Mouse (Mus musculus) liver, embryonic 14.5 days (tissue): ENCODE data around the gene Olfr1014.

Experiments used
- CTCF ChIP-seq: IDR thresholded peaks from 2 replicates; pipeline ENCODE4 v1.5.1; 2016; ENCODE audit warnings: antibody characterized with exemption, low read depth, control low read depth
- EP300 ChIP-seq: IDR thresholded peaks from 2 replicates; pipeline ENCODE4 v1.6.1; 2016; ENCODE audit warnings: antibody characterized with exemption, low read depth

GRCm38 (mm10) chr2:85804501-85804900, 32.0 kb downstream of the Olfr1014 start:
- TF ChIP-seq EP300 (no peak), CTCF (no peak)
